Mouse (Mus musculus) heart, embryonic 16.5 days (tissue): ENCODE data around the gene Pappa2. TPM values are rescaled to one million over a fixed set of nuclear protein-coding genes. Genes with fewer than 3 reads are reported as not detected.

Experiments used
- ATAC-seq: fragments of 200-750 bp; cut with Nextera tagmentation; replicated peaks from 2 replicates; pipeline ENCODE4 v1.8.0; 2017; ENCODE audit warnings: moderate number of reproducible peaks; ENCODE audit not compliant: insufficient read depth, low FRiP score; ENCODE audit errors: extremely low read depth
- H3K27ac ChIP-seq: fragments of 300-500 bp; sonication (generic); 2 replicates; pipeline ENCODE4 v1.5.1; 2014; ENCODE audit warnings: mild to moderate bottlenecking, low read length, control low read depth, moderate library complexity
- H3K27me3 ChIP-seq: fragments of 300-500 bp; sonication (generic); 2 replicates; pipeline ENCODE4 v1.6.1; 2014; ENCODE audit warnings: low read length, mixed read lengths; ENCODE audit not compliant: control insufficient read depth, insufficient read depth
- H3K36me3 ChIP-seq: fragments of 300-500 bp; sonication (generic); 2 replicates; pipeline ENCODE4 v1.6.1; 2014; ENCODE audit not compliant: control insufficient read depth, insufficient read depth
- H3K4me1 ChIP-seq: fragments of 300-500 bp; sonication (generic); 2 replicates; pipeline ENCODE4 v1.6.1; 2014; ENCODE audit warnings: low read length, mixed read lengths; ENCODE audit not compliant: control insufficient read depth, insufficient read depth
- H3K4me2 ChIP-seq: fragments of 300-500 bp; sonication (generic); 2 replicates; pipeline ENCODE4 v1.6.1; 2014; ENCODE audit warnings: low read depth, mild to moderate bottlenecking, control low read depth, low read length
- H3K4me3 ChIP-seq: fragments of 300-500 bp; sonication (generic); 2 replicates; pipeline ENCODE4 v1.5.1; 2014; ENCODE audit warnings: mild to moderate bottlenecking, control low read depth, low read length
- H3K9ac ChIP-seq: fragments of 300-500 bp; sonication (generic); 2 replicates; pipeline ENCODE4 v1.6.1; 2014; ENCODE audit warnings: low read length, control low read depth
- H3K9me3 ChIP-seq: fragments of 300-500 bp; sonication (generic); replicated peaks from 2 replicates; pipeline ENCODE4 v1.6.1; 2016; ENCODE audit warnings: low read length; ENCODE audit not compliant: control insufficient read depth
- WGBS: fragments of 180-500 bp; shearing (Covaris S2); extraction: QIAGEN DNeasy Blood & Tissue Kit; methylation state at CpG from one replicate; pipeline ENCODE4 v1.1.7; 2014; 5-methylcytosine and 5-hydroxymethylcytosine counted together
- polyA plus RNA-seq: library from polyadenylated mRNA; unstranded; fragments of >200 nt; fragmentation: Nextera tagmentation; extraction: Ambion mirVana; gene quantifications from 2 replicates; pipeline ENCODE4 v1.2.1, GENCODE M21; 2015

Pappa2 gene
- polyA plus RNA-seq, 1 experiment from 2014 or later, result 0.63 TPM

- Histone ChIP-seq H3K36me3 (no peaks in the 10 kb centered on the region), H3K4me1 (no peaks in the 10 kb centered on the region), H3K4me2 (no peak overlapping the region), H3K27ac (no peak overlapping the region), H3K27me3 (no peaks in the 10 kb centered on the region), H3K9me3 (no peaks in the 10 kb centered on the region), H3K4me3 (no peak overlapping the region), H3K9ac (no peak overlapping the region)
- WGBS, result 75% methylated on average over 2 of the region's 2 CpGs
- no peak for ATAC-seq
Observed at GRCm38 (mm10) chr1:158871401-158871800, 108.9 kb downstream of the Pappa2 start.

GRCm38 (mm10) chr1:158860190-158860589, 120.1 kb downstream of the Pappa2 start:
- Histone ChIP-seq H3K9me3 (no peaks in the 10 kb centered on the region), H3K9ac (no peak overlapping the region), H3K36me3 (no peaks in the 10 kb centered on the region), H3K27ac (no peak overlapping the region), H3K4me1 (no peaks in the 10 kb centered on the region), H3K4me2 (no peak overlapping the region), H3K27me3 (no peaks in the 10 kb centered on the region), H3K4me3 (no peak overlapping the region)
- ATAC-seq, result no peak
- 72% methylated on average over 5 of the region's 5 CpGs for WGBS

GRCm38 (mm10) chr1:158853936-158854882, 126.1 kb downstream of the Pappa2 start:
- Histone ChIP-seq H3K9me3 (no peaks in the 10 kb centered on the region), H3K4me1 (no peaks in the 10 kb centered on the region), H3K4me3 (no peak overlapping the region), H3K27ac (no peak overlapping the region), H3K4me2 (no peak overlapping the region), H3K27me3 (no peaks in the 10 kb centered on the region), H3K9ac (no peak overlapping the region), H3K36me3 (no peaks in the 10 kb centered on the region)
- 64% methylated on average over 5 of the region's 5 CpGs for WGBS
- no peak for ATAC-seq

- Histone ChIP-seq H3K27me3 (no peaks in the 10 kb centered on the region), H3K4me1 (no peaks in the 10 kb centered on the region), H3K4me2 (no peak overlapping the region), H3K9ac (no peak overlapping the region), H3K9me3 (no peaks in the 10 kb centered on the region), H3K27ac (no peak overlapping the region), H3K4me3 (no peak overlapping the region), H3K36me3 (no peaks in the 10 kb centered on the region)
- ATAC-seq, result no peak
- WGBS, result 54% methylated on average over 14 of the region's 14 CpGs
Observed at GRCm38 (mm10) chr1:158852836-158853567, 127.3 kb downstream of the Pappa2 start.

GRCm38 (mm10) chr1:158850459-158850858, 129.8 kb downstream of the Pappa2 start:
- Histone ChIP-seq H3K4me2 (no peak overlapping the region), H3K9me3 (no peaks in the 10 kb centered on the region), H3K27me3 (no peaks in the 10 kb centered on the region), H3K4me1 (no peaks in the 10 kb centered on the region), H3K4me3 (no peak overlapping the region), H3K27ac (no peak overlapping the region), H3K9ac (no peak overlapping the region), H3K36me3 (no peaks in the 10 kb centered on the region)
- ATAC-seq, result no peak
- 78% methylated on average over 3 of the region's 3 CpGs for WGBS

GRCm38 (mm10) chr1:158844604-158845003, 135.7 kb downstream of the Pappa2 start:
- 64% methylated on average over 10 of the region's 10 CpGs for WGBS
- no peak overlapping the region for H3K27ac ChIP-seq
- ATAC-seq, result no peak
- no peaks in the 10 kb centered on the region for H3K4me1 ChIP-seq
- no peak overlapping the region for H3K9ac ChIP-seq
- H3K36me3 ChIP-seq, result no peaks in the 10 kb centered on the region
- no peaks in the 10 kb centered on the region for H3K9me3 ChIP-seq
- no peak overlapping the region for H3K4me3 ChIP-seq
- no peaks in the 10 kb centered on the region for H3K27me3 ChIP-seq
- H3K4me2 ChIP-seq, result no peak overlapping the region

GRCm38 (mm10) chr1:158837151-158837550, 143.1 kb downstream of the Pappa2 start:
- Histone ChIP-seq H3K9ac (no peak overlapping the region), H3K27me3 (no peaks in the 10 kb centered on the region), H3K27ac (no peak overlapping the region), H3K4me2 (no peak overlapping the region), H3K9me3 (no peaks in the 10 kb centered on the region), H3K4me1 (no peaks in the 10 kb centered on the region), H3K4me3 (no peak overlapping the region), H3K36me3 (no peaks in the 10 kb centered on the region)
- WGBS, result 65% methylated on average over 4 of the region's 4 CpGs
- ATAC-seq, result no peak

- Histone ChIP-seq H3K4me2 (no peak overlapping the region), H3K27me3 (no peaks in the 10 kb centered on the region), H3K4me3 (no peak overlapping the region), H3K27ac (no peak overlapping the region), H3K9me3 (no peaks in the 10 kb centered on the region), H3K9ac (no peak overlapping the region), H3K36me3 (no peaks in the 10 kb centered on the region), H3K4me1 (no peaks in the 10 kb centered on the region)
- WGBS, result 62% methylated on average over 3 of the region's 3 CpGs
- no peak for ATAC-seq
Observed at GRCm38 (mm10) chr1:158830152-158830551, 150.1 kb downstream of the Pappa2 start.

- Histone ChIP-seq H3K4me2 (no peak overlapping the region), H3K27me3 (no peaks in the 10 kb centered on the region), H3K27ac (no peak overlapping the region), H3K36me3 (no peaks in the 10 kb centered on the region), H3K9me3 (no peaks in the 10 kb centered on the region), H3K4me1 (no peaks in the 10 kb centered on the region), H3K9ac (no peak overlapping the region), H3K4me3 (no peak overlapping the region)
- ATAC-seq, result no peak
Observed at GRCm38 (mm10) chr1:158827931-158828330, 152.4 kb downstream of the Pappa2 start.
